Mouse (Mus musculus): Measurements from ENCODE around the gene Cfap299. TPM values are rescaled to one million over a fixed set of nuclear protein-coding genes. Genes with fewer than 3 reads are reported as not detected.
A peak's percentile ranks its signal among the peaks of the same experiment; 100 is the strongest.

Cfap299 gene
- total and polyA plus RNA-seq, 3 experiments = not detected

DNA sequence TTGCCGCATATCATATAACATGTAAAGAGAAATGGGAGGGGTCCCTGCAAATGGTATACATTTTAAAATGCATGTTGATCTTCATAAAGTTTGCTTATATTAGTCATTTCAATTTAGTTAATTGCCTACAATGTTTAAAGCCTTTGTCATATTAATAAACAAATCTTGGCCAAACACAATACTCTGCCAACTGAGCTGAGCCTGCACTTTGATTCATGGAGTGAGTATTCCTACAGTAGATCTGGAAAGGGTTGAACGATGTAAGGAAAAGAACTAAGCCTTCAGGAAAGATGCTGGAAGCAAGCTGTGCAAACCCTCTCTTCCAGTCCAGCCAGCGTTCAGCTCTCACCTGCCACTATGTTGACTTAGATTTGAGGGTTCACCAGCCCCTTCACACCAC, 252.9 kb downstream of the Cfap299 start:
- Histone ChIP-seq H3K9ac (ENCODE audit: insufficient read depth, low read depth) (no peak overlapping the region), H3K36me3 (replicated peaks in 1 of 2; ENCODE audit: control insufficient read depth in 1 of 2, insufficient read depth in 1 of 2, low read length in 1 of 2) (no peaks in the 10 kb centered on the region), H3K27me3 (replicated peaks) (no peaks in the 10 kb centered on the region), H3K9me3 (replicated peaks; ENCODE audit: low read length) (no peaks in the 10 kb centered on the region), H3K4me1 (ENCODE audit: control insufficient read depth in 1 of 2, insufficient read depth in 2 of 2) (peaks cover 8 to 67% of the 10 kb centered on the region in 2 experiments), H3K79me2 (replicated peaks; ENCODE audit: control insufficient read depth, extremely low read depth, insufficient read depth, poor library complexity, severe bottlenecking) (no peaks in the 10 kb centered on the region), H3K4me3 (replicated peaks in 1 of 3; ENCODE audit: low read depth in 2 of 3, low read length in 2 of 3, poor library complexity in 1 of 3) (no peak overlapping the region), H3K4me2 (ENCODE audit: insufficient read depth, low read depth, poor library complexity, severe bottlenecking) (no peak overlapping the region), H3K27ac (ENCODE audit: insufficient read depth, low read depth) (no peak overlapping the region)
- dilution Hi-C loops (cut with MboI; ENCODE audit: extremely low pct_ligation_motif_present, extremely low pct_unique_long_range_greater_than_20kb, low sequenced_read_pairs) (no loop called here), in situ Hi-C loops (cut with MboI; ENCODE audit: low pct_ligation_motif_present, low pct_unique_long_range_greater_than_20kb, low sequenced_read_pairs) (no loop called here)
- no peak for DNase-seq (ENCODE audit: extremely low read depth)
- no peak for TF ChIP-seq MAFK (IDR thresholded peaks at IDR 0.05; ENCODE audit: insufficient replicate concordance, low read length)
- no peak for TF ChIP-seq E2F4 (IDR thresholded peaks at IDR 0.05; ENCODE audit: insufficient replicate concordance, low read depth, low read length)
- no peak for TF ChIP-seq POLR2AphosphoS2 (IDR thresholded peaks at IDR 0.05; ENCODE audit: low read depth, low read length)
- TF ChIP-seq GABPA (IDR thresholded peaks at IDR 0.05; ENCODE audit: insufficient replicate concordance, low read depth, low read length) = no peak
- no peak for TF ChIP-seq BHLHE40 (IDR thresholded peaks at IDR 0.05; ENCODE audit: low read depth, low read length)
- TF ChIP-seq ELF1 (IDR thresholded peaks at IDR 0.05; ENCODE audit: low read depth, low read length) = no peak
- no peak for TF ChIP-seq MEF2A (IDR thresholded peaks at IDR 0.05; ENCODE audit: borderline replicate concordance, low read depth, low read length)
- no peak for TF ChIP-seq RCOR1 (conservative IDR thresholded peaks at IDR 0.05; ENCODE audit: low read depth, low read length)
- no peak for TF ChIP-seq MYC (IDR thresholded peaks at IDR 0.05; ENCODE audit: low read depth, low read length)

DNA sequence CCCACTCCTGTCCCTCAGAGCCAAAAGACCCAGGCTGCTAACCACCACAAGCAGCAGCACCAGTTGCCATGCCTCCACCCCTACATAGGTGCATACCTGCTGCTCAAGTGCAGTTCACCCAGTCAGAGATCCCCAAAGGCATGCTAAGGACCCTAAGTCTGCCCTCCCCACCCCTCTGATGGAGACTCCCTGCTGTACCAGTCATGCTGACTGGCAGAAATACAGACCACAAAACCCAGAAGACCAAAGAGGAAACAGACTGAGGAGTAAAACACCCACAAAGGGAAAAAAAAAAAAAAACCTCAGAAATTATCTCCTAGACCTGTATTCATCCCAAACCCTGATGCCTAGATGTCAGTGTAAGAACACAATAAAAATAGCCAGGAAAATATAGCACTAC, 256.8 kb downstream of the Cfap299 start:
- peaks cover 5 to 40% of the 10 kb centered on the region in 2 experiments for H3K4me1 ChIP-seq (ENCODE audit: control insufficient read depth in 1 of 2, insufficient read depth in 2 of 2)
- H3K79me2 ChIP-seq (replicated peaks; ENCODE audit: control insufficient read depth, extremely low read depth, insufficient read depth, poor library complexity, severe bottlenecking) = no peaks in the 10 kb centered on the region
- H3K9me3 ChIP-seq (replicated peaks; ENCODE audit: low read length) = no peaks in the 10 kb centered on the region
- H3K4me2 ChIP-seq (ENCODE audit: insufficient read depth, low read depth, poor library complexity, severe bottlenecking) = no peak overlapping the region
- H3K27me3 ChIP-seq (replicated peaks) = no peaks in the 10 kb centered on the region
- dilution Hi-C loops (cut with MboI; ENCODE audit: extremely low pct_ligation_motif_present, extremely low pct_unique_long_range_greater_than_20kb, low sequenced_read_pairs) = no loop called here
- DNase-seq (ENCODE audit: extremely low read depth) = no peak
- H3K4me3 ChIP-seq (replicated peaks in 1 of 3; ENCODE audit: low read depth in 2 of 3, low read length in 2 of 3, poor library complexity in 1 of 3) = no peak overlapping the region
- TF ChIP-seq MAFK (IDR thresholded peaks at IDR 0.05; ENCODE audit: insufficient replicate concordance, low read length) (0 out of 2 replicates have a peak, but pooled peaks have one; percentile 31), ZMIZ1 (IDR thresholded peaks at IDR 0.05; ENCODE audit: low read depth, low read length) (no peak), ZNF384 (IDR thresholded peaks at IDR 0.05; ENCODE audit: low read depth, low read length) (peak; percentile 65; the same call in 1 of the 2 replicates), ZC3H11A (IDR thresholded peaks at IDR 0.05; ENCODE audit: low read depth, low read length) (no peak)
- in situ Hi-C loops (cut with MboI; ENCODE audit: low pct_ligation_motif_present, low pct_unique_long_range_greater_than_20kb, low sequenced_read_pairs) = no loop called here
- H3K36me3 ChIP-seq (replicated peaks in 1 of 2; ENCODE audit: control insufficient read depth in 1 of 2, insufficient read depth in 1 of 2, low read length in 1 of 2) = no peaks in the 10 kb centered on the region
- H3K9ac ChIP-seq (ENCODE audit: insufficient read depth, low read depth) = no peak overlapping the region
- no peak overlapping the region for H3K27ac ChIP-seq (ENCODE audit: insufficient read depth, low read depth)

DNA sequence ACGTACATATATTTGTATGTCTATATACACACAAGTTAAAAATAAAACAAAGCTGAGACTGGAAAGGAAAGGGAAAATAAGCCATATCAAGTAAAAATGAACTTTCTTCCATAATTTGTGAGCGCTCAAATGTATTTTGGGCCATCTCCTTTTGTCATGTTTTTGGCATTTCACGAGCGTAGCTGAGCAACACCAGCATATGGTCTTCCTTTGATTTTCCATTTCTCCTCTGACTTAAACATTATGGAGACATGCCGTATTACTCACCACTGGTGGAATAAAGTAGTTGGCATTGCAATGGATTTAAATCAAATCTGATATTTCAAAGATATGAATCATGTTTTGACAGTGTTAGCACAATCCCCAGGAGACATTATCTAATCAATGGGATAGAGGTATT, 284.4 kb downstream of the Cfap299 start:
- Histone ChIP-seq H3K4me2 (ENCODE audit: insufficient read depth, low read depth, poor library complexity, severe bottlenecking) (no peak overlapping the region), H3K4me1 (ENCODE audit: control insufficient read depth in 1 of 2, insufficient read depth in 2 of 2) (no peaks in the 10 kb centered on the region), H3K27ac (ENCODE audit: insufficient read depth, low read depth) (no peak overlapping the region), H3K79me2 (replicated peaks; ENCODE audit: control insufficient read depth, extremely low read depth, insufficient read depth, poor library complexity, severe bottlenecking) (no peaks in the 10 kb centered on the region), H3K9me3 (replicated peaks; ENCODE audit: low read length) (no peaks in the 10 kb centered on the region), H3K9ac (ENCODE audit: insufficient read depth, low read depth) (no peak overlapping the region), H3K27me3 (replicated peaks) (no peaks in the 10 kb centered on the region), H3K36me3 (replicated peaks in 1 of 2; ENCODE audit: control insufficient read depth in 1 of 2, insufficient read depth in 1 of 2, low read length in 1 of 2) (no peaks in the 10 kb centered on the region), H3K4me3 (replicated peaks in 1 of 3; ENCODE audit: low read depth in 2 of 3, low read length in 2 of 3, poor library complexity in 1 of 3) (no peak overlapping the region)
- dilution Hi-C loops (cut with MboI; ENCODE audit: extremely low pct_ligation_motif_present, extremely low pct_unique_long_range_greater_than_20kb, low sequenced_read_pairs) (no loop called here), in situ Hi-C loops (cut with MboI; ENCODE audit: low pct_ligation_motif_present, low pct_unique_long_range_greater_than_20kb, low sequenced_read_pairs) (no loop called here)
- TF ChIP-seq ZKSCAN1 (IDR thresholded peaks at IDR 0.05; ENCODE audit: borderline replicate concordance, low read depth, low read length) (no peak), CTCF (conservative IDR thresholded peaks at IDR 0.05 in 1 of 2, IDR thresholded peaks at IDR 0.05 in 1 of 2; ENCODE audit: low read depth in 2 of 2, low read length in 2 of 2) (no peak), PAX5 (IDR thresholded peaks at IDR 0.05; ENCODE audit: low read length) (no peak), SIN3A (IDR thresholded peaks at IDR 0.05; ENCODE audit: low read length) (no peak), ETS1 (conservative IDR thresholded peaks at IDR 0.05; ENCODE audit: low read depth, low read length) (no peak), SMC3 (IDR thresholded peaks at IDR 0.05; ENCODE audit: low read depth, low read length) (no peak), RAD21 (IDR thresholded peaks at IDR 0.05; ENCODE audit: low read depth, low read length) (no peak), EP300 (IDR thresholded peaks at IDR 0.05; ENCODE audit: low read length) (no peak), GABPA (IDR thresholded peaks at IDR 0.05; ENCODE audit: insufficient replicate concordance, low read depth, low read length) (no peak), MAZ (IDR thresholded peaks at IDR 0.05; ENCODE audit: low read depth, low read length) (no peak), ELF1 (IDR thresholded peaks at IDR 0.05; ENCODE audit: low read depth, low read length) (no peak), JUND (conservative IDR thresholded peaks at IDR 0.05; ENCODE audit: low read depth, low read length) (no peak), HCFC1 (IDR thresholded peaks at IDR 0.05; ENCODE audit: low read depth, low read length) (no peak), JUN (IDR thresholded peaks at IDR 0.05; ENCODE audit: insufficient read depth, low read depth, low read length) (no peak), TBP (conservative IDR thresholded peaks at IDR 0.05; ENCODE audit: low read depth, low read length) (no peak)
- DNase-seq (ENCODE audit: extremely low read depth) = no peak
